Mouse (Mus musculus): ENCODE measurements around the gene Fbxl15.

- TF ChIP-seq POLR2A (IDR thresholded peaks at IDR 0.05; ENCODE audit: borderline replicate concordance, extremely low read depth, low read depth, low read length) = no peak
- no peak for TF ChIP-seq CTCF (IDR thresholded peaks at IDR 0.05; ENCODE audit: insufficient read depth, low read length)
These were observed 10.9 kb downstream of the Fbxl15 start for GRCm38 (mm10) chr19:46338942-46339286.
